Mouse (Mus musculus) layer of hippocampus, postnatal 10 days (tissue): Measurements from ENCODE around the gene Gm5737. TPM values are rescaled to one million over a fixed set of nuclear protein-coding genes. Genes with fewer than 3 reads are reported as not detected.

Experiments
- DNase-seq, 2 experiments: peaks; one replicate each; pipeline ENCODE4 v3.0.0; 2021; ENCODE audit warnings: low spot score in 2 of 2
- long read RNA-seq: library from polyadenylated mRNA; stranded (forward); transcript quantifications from one replicate; pipeline ENCODE4 v2.0.0, GENCODE M21; 2023
- total RNA-seq, 2 experiments: library from RNA; stranded (reverse); gene quantifications; 2 replicates each; pipeline ENCODE4 v1.2.3; 2021

The Gm5737 gene
- total RNA-seq = under 1 TPM in 1 of 2 experiments, not detected in 1; 0.27 TPM
- long read RNA-seq, partial matches to known transcripts = 0 of 1 reads
- long read RNA-seq, other reads (novel, unspliced or antisense) = 1 of 1 reads

- no peak for DNase-seq
Observed at GRCm38 (mm10) chr7:120811834-120812415, at the start of gene Gm5737. TSS of gene Gm5737 (plus strand) at chr7:120812365.

- DNase-seq = no peak
Observed at GRCm38 (mm10) chr7:120767369-120767768, 44.8 kb upstream of the Gm5737 start.

DNA sequence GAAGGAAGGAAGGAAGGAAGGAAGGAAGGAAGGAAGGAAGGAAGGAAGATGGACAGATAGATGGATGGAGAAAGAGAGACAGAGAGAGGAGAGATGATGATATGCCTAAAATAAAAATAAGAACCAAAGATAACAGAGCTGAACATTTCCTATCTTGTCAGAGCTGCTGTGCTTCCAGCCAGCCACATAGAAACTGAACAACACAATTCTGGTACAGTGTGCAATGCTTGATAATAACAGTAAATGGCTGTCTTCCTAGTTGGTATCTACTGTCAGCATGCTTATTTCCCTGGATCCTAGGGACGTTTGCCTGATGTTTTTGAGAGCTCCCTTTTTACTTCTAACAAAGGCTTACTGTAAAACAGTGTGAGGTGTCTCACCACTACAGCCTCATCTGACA is 40.8 kb upstream of the Gm5737 start:
- DNase-seq = no peak

GRCm38 (mm10) chr7:120778012-120778411 is 34.2 kb upstream of the Gm5737 start:
- DNase-seq = no peak

GRCm38 (mm10) chr7:120795544-120795943 is 16.6 kb upstream of the Gm5737 start:
- DNase-seq = no peak

DNA sequence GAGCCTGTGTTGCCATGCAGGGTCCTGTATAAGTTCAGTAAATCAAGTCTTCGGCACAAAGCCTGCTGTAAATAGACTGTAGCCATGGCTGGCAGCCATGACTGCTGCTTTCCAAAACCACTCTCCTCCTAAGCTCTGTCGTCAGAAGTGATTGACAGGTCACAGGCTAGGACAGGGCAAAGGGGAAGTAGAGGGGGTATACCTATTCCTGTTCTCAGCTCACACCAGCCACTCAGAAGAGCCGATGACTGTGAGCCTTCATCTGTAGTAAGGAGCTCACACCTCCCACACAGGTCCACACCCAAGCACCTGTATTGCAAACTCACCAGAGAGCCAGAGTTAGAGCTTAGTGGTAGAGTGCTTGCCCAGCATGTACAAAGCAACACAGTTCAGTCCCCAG is 15.8 kb upstream of the Gm5737 start:
- no peak for DNase-seq

- no peak for DNase-seq
Observed at GRCm38 (mm10) chr7:120803268-120803667, 8.9 kb upstream of the Gm5737 start.

DNA sequence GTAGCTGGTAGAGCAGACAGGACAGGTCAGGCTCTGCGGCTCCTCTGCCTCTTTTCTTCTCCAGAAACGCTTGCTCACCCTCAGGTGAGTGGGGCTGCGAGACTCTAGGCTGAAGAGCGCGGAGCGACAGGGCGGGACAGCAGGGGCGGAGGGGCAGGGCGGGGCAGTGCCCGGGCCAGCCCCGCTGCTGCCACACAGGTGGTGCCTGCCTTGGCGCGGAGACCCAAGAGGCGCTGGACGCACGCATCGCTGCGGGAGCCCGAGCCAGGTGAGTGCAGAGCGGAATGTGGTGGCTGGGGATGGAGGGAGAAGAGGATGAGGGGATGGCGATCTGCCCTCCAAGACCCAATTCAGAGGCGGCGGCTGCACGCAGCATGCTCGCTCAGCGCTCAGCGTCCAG is 2.5 kb upstream of the Gm5737 start:
- no peak for DNase-seq

DNA sequence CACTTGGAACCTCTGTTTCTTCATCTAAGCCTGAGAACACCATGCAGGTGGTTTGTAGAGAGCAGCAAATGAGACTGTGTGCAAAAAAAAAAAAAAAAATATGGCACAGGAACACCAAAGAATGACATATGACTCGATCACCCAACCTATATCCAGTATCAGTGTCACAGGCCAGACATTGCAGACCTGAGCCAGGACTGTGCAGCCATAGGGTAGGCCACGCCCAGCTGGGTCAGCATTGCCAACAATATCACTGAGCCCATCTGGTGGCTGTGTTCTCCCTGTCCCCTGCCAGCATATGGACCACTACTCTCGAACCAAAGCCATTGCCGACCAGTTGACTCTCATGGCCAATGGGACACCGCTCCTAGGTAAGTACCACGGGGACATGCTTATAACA is 5.4 kb downstream of the Gm5737 start:
- DNase-seq = no peak

DNA sequence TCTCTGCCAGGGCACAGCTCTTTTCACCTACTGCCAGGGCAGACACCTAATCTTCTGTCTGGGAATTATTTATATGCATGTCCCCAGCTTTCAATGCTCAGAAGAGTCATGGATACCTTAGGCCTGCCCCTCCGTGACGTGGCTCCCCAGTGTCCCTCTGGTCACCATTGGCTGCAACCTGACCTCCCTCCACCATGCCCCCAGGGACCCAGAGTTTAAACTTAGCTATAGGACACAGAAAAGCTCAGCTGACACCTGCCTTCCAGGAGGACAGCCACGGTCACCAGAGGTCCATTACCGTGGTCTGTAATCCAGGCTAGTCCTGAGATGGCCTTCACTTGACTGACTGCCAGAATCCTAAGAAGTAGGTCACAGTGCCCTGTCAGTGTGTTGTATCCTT is 7.2 kb downstream of the Gm5737 start:
- no peak for DNase-seq

GRCm38 (mm10) chr7:120823248-120823647 is 11.1 kb downstream of the Gm5737 start:
- DNase-seq = peak; percentile 74 to 78

GRCm38 (mm10) chr7:120825097-120825496 is 12.9 kb downstream of the Gm5737 start:
- no peak for DNase-seq

DNA sequence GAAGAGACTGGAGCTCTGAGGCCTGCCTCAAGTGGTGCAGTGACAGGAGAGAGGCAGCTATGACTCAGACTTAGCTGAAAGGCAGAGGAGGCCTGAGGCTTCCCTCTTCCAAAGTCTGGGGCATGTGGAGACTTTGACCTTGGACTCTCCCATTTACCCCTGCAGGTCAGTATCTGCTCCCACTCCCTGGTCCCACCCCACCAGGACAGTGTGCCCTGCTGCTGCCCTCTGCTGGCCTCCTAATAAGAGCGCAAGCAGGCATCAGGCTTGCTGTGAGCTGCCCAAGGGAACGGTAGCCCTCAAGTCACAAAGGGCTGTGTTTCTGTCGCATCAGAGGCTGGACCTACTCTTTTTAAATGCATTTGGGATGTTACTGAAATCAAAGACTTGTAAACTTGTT is 14.2 kb downstream of the Gm5737 start:
- peak; percentile 34 to 58 for DNase-seq

- DNase-seq = peak; percentile 35 to 52
Observed at GRCm38 (mm10) chr7:120830431-120831381, 18.5 kb downstream of the Gm5737 start.

GRCm38 (mm10) chr7:120834426-120834825 is 22.3 kb downstream of the Gm5737 start:
- DNase-seq = no peak

DNA sequence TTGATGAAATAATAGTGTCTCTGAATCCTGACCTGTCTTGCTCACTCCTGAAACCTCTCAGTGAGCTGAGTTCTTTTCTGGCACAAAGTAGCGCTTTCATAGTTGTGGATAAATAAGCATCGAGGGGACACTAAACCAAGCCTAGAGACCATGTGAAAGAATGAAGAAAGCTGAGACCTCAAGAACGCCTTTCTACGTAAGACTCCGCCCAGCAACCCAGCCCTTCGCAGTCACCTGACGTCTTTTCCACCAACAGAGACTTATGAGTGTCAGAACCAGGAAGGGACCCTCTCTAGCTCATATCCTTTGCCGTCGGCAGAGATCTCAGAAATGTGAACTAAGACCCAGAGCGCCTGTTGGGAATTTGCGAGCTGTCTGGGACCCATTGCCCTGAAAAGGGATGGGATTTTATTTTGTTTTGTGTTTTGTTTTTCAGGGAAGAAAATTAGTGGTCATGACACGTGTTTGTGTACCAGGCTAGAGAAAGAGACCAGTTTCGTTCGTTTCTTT is 22.8 kb downstream of the Gm5737 start:
- peak; percentile 52 to 70 for DNase-seq

GRCm38 (mm10) chr7:120835449-120836359 is 23.5 kb downstream of the Gm5737 start:
- DNase-seq = peak; percentile 99

DNA sequence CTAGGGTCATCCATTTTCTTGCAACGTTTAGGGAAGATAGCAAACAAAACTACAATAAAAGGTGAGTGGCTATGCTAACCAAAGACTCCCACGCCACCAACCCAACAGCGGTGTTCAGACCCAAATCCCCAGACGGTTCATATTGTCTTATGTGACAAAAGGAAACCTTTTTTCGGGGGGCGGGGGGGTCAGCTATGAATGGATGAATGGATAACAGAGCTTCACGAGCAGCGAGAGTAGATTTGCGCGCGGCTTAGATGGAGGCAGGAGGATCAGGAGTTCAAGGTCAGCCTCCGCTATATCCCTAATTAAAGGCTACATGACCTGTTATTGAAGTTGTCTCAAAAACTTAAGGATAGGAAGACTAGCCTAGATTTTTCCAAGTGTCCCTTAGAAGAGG is 24.2 kb downstream of the Gm5737 start:
- no peak for DNase-seq

- no peak for DNase-seq
Observed at GRCm38 (mm10) chr7:120838436-120839160, 26.4 kb downstream of the Gm5737 start.

GRCm38 (mm10) chr7:120839786-120840185 is 27.6 kb downstream of the Gm5737 start:
- no peak for DNase-seq
